Mouse (Mus musculus) embryonic facial prominence, embryonic 11.5 days (tissue): ENCODE data around the gene BC025920. TPM values are rescaled to one million over a fixed set of nuclear protein-coding genes. Genes with fewer than 3 reads are reported as not detected.
A peak's percentile ranks its signal among the peaks of the same experiment; 100 is the strongest.
"Not testable (repeated sequence)": the region's sequence is repeated elsewhere in the genome, so short reads cannot be mapped to it uniquely, and the experiment has no call there.

ENCODE experiments used
- ATAC-seq: fragments of 200-750 bp; cut with Nextera tagmentation; replicated peaks from 2 replicates; pipeline ENCODE4 v1.8.0; 2017; ENCODE audit warnings: low read depth; ENCODE audit not compliant: insufficient number of reproducible peaks, low FRiP score, low TSS enrichment
- DNase-seq: peaks from one replicate; pipeline ENCODE4 v3.0.0-alpha.2; 2015; ENCODE audit warnings: low spot score
- H3K27ac ChIP-seq: fragments of 300-500 bp; sonication (generic); replicated peaks from 2 replicates; pipeline ENCODE4 v1.5.1; 2014; ENCODE audit warnings: mild to moderate bottlenecking, low read depth, low read length, control low read depth
- H3K27me3 ChIP-seq: fragments of 300-500 bp; sonication (generic); 2 replicates; pipeline ENCODE4 v1.6.1; 2014; ENCODE audit warnings: mild to moderate bottlenecking, low read length, moderate library complexity, mixed read lengths; ENCODE audit not compliant: control insufficient read depth, insufficient read depth
- H3K36me3 ChIP-seq: fragments of 300-500 bp; sonication (generic); replicated peaks from 2 replicates; pipeline ENCODE4 v1.6.1; 2014; ENCODE audit warnings: low read depth, mild to moderate bottlenecking, low read length, moderate library complexity, mixed read lengths; ENCODE audit not compliant: control insufficient read depth, insufficient read depth
- H3K4me1 ChIP-seq: fragments of 300-500 bp; sonication (generic); 2 replicates; pipeline ENCODE4 v1.6.1; 2014; ENCODE audit warnings: low read length, mixed read lengths; ENCODE audit not compliant: control insufficient read depth, insufficient read depth
- H3K4me2 ChIP-seq: fragments of 300-500 bp; sonication (generic); 2 replicates; pipeline ENCODE4 v1.6.1; 2014; ENCODE audit warnings: low read depth, mild to moderate bottlenecking, control low read depth, low read length, moderate library complexity
- H3K4me3 ChIP-seq: fragments of 300-500 bp; sonication (generic); 2 replicates; pipeline ENCODE4 v1.5.1; 2014; ENCODE audit warnings: low read depth, low read length, control low read depth
- H3K9ac ChIP-seq: fragments of 300-500 bp; sonication (generic); replicated peaks from 2 replicates; pipeline ENCODE4 v1.6.1; 2014; ENCODE audit warnings: mild to moderate bottlenecking, control low read depth, low read length
- H3K9me3 ChIP-seq: fragments of 300-500 bp; sonication (generic); replicated peaks from 2 replicates; pipeline ENCODE4 v1.6.1; 2016; ENCODE audit warnings: mild to moderate bottlenecking, low read length, inconsistent platforms, mixed read lengths; ENCODE audit not compliant: control insufficient read depth
- WGBS: fragments of 180-500 bp; shearing (Covaris S2); extraction: QIAGEN DNeasy Blood & Tissue Kit; methylation state at CpG from one replicate; pipeline ENCODE4 v1.1.7; 2014; 5-methylcytosine and 5-hydroxymethylcytosine counted together
- polyA plus RNA-seq: library from polyadenylated mRNA; unstranded; fragments of >200 nt; fragmentation: Nextera tagmentation; extraction: Ambion mirVana; gene quantifications from 2 replicates; pipeline ENCODE4 v1.2.1, GENCODE M21; 2014

BC025920 gene
- polyA plus RNA-seq, 1 experiment from 2014 or later: 0.70 TPM

GRCm38 (mm10) chr10:81642648-81643448 lies 36.8 kb downstream of the BC025920 start:
- no peak for DNase-seq
- Histone ChIP-seq H3K4me1 (peaks cover 5% of the 10 kb centered on the region), H3K27me3 (no peaks in the 10 kb centered on the region), H3K9me3 (no peaks in the 10 kb centered on the region), H3K4me3 (peak overlapping the region; percentile 75), H3K36me3 (no peaks in the 10 kb centered on the region; the same call in 1 of the 2 replicates), H3K9ac (peak overlapping the region; percentile 94), H3K4me2 (peak overlapping the region; percentile 92), H3K27ac (peak overlapping the region; percentile 93)
- peak; percentile 60 for ATAC-seq
- 23% methylated on average over 24 of the region's 24 CpGs for WGBS

GRCm38 (mm10) chr10:81643449-81644055 lies 37.5 kb downstream of the BC025920 start:
- under 1% methylated on average over 72 of the region's 75 CpGs for WGBS
- peak; percentile 83 for ATAC-seq

DNA sequence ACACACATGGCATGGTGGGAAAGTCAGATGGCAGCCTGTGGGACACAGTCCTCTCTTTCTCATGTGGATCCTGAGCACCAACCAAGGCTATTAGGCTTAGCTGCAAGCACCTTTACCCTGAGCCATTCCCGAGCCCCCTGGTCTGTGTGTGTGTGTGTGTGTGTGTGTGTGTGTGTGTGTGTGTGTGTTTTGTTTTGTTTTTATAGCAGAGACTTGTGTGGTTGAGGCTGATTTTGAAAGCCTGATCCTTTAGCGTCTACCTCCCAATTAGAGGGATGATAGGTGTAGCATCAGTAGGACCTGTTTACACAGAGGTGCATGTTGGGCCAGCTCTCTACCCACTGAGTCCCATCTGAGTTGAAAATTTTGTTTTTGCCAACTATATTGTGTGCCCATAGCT lies 38.1 kb downstream of the BC025920 start:
- Histone ChIP-seq H3K27me3 (no peaks in the 10 kb centered on the region), H3K4me1 (peaks cover 5% of the 10 kb centered on the region), H3K36me3 (no peaks in the 10 kb centered on the region; the same call in 1 of the 2 replicates), H3K9me3 (no peaks in the 10 kb centered on the region), H3K4me2 (peak overlapping the region; percentile 92), H3K9ac (peak overlapping the region; percentile 94), H3K4me3 (peak overlapping the region; percentile 75), H3K27ac (peak overlapping the region; percentile 93; the same call in 1 of the 2 replicates)
- DNase-seq (no peak), ATAC-seq (peak; percentile 25; the same call in 1 of the 2 replicates)
- WGBS: 51% methylated on average over 2 of the region's 2 CpGs

More at GRCm38 (mm10) chr10:81643449-81644055, 37.5 kb downstream of the BC025920 start:
- Histone ChIP-seq H3K4me1 (peaks cover 5% of the 10 kb centered on the region), H3K9me3 (no peaks in the 10 kb centered on the region), H3K4me2 (peak overlapping the region; percentile 92), H3K9ac (peak overlapping the region; percentile 94), H3K36me3 (no peaks in the 10 kb centered on the region; the same call in 1 of the 2 replicates), H3K4me3 (peak overlapping the region; percentile 75), H3K27ac (peak overlapping the region; percentile 93), H3K27me3 (no peaks in the 10 kb centered on the region)
- DNase-seq: peak; percentile 95

DNA sequence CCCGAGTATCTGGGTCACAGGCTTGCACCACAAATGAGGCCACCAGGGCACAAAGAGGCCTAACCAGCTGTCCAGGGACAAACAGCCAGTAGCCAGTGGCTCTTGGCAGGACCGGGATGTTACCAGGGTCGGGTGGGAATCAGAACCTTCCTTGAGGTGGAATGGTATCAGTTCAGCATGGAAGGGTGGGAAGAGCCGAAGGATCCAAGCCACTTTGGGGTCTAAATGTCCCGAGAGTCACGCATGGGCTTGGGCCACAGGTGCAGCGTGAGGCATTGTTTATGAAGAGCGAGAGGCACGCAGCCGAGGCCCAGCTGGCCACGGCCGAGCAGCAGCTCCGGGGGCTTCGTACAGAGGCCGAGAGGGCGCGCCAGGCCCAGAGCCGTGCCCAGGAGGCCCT lies 38.6 kb downstream of the BC025920 start:
- H3K36me3 ChIP-seq: no peaks in the 10 kb centered on the region; the same call in 1 of the 2 replicates
- no peak overlapping the region for H3K9ac ChIP-seq
- ATAC-seq (no peak), DNase-seq (no peak)
- H3K27me3 ChIP-seq: no peaks in the 10 kb centered on the region
- WGBS: 91% methylated on average over 18 of the region's 18 CpGs
- H3K4me3 ChIP-seq: no peak overlapping the region
- no peaks in the 10 kb centered on the region for H3K9me3 ChIP-seq
- no peak overlapping the region for H3K4me2 ChIP-seq
- peaks cover 5% of the 10 kb centered on the region for H3K4me1 ChIP-seq
- H3K27ac ChIP-seq: no peak overlapping the region

- no peaks in the 10 kb centered on the region for H3K27me3 ChIP-seq
- no peaks in the 10 kb centered on the region; the same call in 1 of the 2 replicates for H3K36me3 ChIP-seq
- no peak overlapping the region for H3K4me3 ChIP-seq
- ATAC-seq (no peak), DNase-seq (no peak)
- no peak overlapping the region for H3K27ac ChIP-seq
- H3K9ac ChIP-seq: no peak overlapping the region
- no peak overlapping the region for H3K4me2 ChIP-seq
- no peaks in the 10 kb centered on the region for H3K9me3 ChIP-seq
- peaks cover 5% of the 10 kb centered on the region for H3K4me1 ChIP-seq
- 84% methylated on average over 4 of the region's 4 CpGs for WGBS
Measured at GRCm38 (mm10) chr10:81645391-81645790, 39.3 kb downstream of the BC025920 start.

DNA sequence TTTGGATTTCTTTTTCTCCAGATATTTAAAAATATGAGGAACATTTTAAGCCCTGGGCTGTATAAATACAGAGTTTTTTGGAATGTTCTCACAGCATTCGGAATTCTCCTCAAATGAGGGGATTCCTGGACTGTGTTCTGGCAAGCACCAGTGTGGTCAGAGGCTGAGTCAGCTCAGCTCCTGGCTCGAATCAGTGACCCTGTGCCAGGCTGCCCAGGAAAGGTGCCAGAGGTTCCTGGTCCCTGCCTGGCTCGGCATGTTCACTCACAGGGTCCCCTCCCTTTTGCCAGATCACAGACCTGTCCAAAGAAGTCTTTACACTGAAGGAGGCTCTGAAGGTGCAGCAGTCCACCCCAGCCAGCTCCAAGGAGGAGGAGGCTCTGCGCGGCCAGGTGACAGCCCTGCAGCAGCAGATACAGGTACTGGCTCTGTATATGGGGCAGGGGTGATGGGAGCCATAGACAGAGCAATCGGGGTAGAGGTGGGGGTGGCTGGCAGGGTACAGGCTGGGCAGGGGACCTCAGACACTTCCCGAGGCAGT lies 40.0 kb downstream of the BC025920 start:
- Histone ChIP-seq H3K27me3 (no peaks in the 10 kb centered on the region), H3K9me3 (no peaks in the 10 kb centered on the region), H3K27ac (no peak overlapping the region), H3K9ac (no peak overlapping the region), H3K36me3 (no peaks in the 10 kb centered on the region; the same call in 1 of the 2 replicates), H3K4me2 (no peak overlapping the region), H3K4me1 (peaks cover 5% of the 10 kb centered on the region), H3K4me3 (no peak overlapping the region)
- 76% methylated on average over 7 of the region's 7 CpGs for whole genome bisulfite sequencing
- DNase-seq: no peak
- no peak for ATAC-seq

DNA sequence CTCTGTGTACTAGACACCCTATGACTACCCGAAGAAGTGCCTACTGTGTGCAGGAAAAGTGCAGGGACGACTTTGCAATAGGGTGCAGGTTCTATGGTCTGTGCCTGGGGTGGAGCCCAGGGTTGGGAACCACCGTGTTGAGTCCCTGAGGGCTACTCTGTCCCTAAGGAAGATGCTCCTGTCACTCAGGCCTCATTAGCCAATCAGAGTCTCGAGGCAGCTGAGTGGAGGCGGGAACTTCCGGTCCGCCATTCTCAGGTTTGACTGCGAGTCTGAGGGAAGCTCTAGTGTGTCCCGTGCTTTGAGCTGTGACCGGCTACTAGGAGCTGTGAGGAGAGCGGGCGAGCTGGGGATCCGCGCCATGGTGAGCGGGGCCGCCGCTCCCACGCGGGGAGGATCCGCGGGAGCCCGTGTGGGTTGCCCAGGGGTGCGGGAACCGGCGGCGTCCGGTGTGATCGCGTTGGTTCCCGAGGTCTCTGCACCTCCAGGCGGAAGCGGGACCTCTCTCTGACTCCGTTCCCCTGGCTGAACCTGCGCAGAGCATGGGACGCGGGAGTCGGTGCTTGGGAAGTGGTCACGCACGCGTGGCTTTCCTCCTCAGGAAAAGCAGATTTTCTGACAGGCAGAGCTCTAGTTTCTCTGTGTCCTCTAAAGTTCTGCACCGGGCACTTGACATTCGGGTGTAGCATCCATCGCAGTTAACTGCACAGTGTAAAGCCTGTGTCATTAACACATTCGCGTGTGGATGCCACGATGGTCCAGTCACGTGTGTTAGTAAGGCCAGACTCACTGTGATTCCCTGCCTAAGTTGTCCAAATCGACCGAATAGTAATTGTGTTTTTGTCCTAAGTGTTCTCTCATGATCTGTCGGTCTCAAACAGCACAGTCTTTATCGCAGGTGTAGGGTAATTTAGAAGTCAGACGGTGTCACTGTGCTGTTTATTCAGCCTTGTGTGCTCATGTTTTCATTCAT lies 43.0 kb downstream of the BC025920 start, which contains the start of gene Gm10778:
Gene Gm10778, plus strand, starts transcription at position 257 of the 973 bp plus-strand sequence.
- WGBS: 3% methylated on average over 31 of the region's 52 CpGs
- ATAC-seq: peak; percentile 94

More for the DNA sequence above, 43.0 kb downstream of the BC025920 start, which contains the start of gene Gm10778:
- peak within 1 kb of the TSS; percentile 48 for H3K4me2 ChIP-seq
- peak within 1 kb of the TSS; percentile 50 for H3K4me3 ChIP-seq
- H3K27me3 ChIP-seq, H3K36me3 ChIP-seq, H3K27ac ChIP-seq, H3K4me1 ChIP-seq, H3K9me3 ChIP-seq: not testable (repeated sequence)
- H3K9ac ChIP-seq: peak within 1 kb of the TSS; percentile 60
- DNase-seq: peak; percentile 95
